Mouse (Mus musculus) frontal cortex, adult 2 months (tissue): ENCODE data around the gene Slc39a8. TPM values are rescaled to one million over a fixed set of nuclear protein-coding genes. Genes with fewer than 3 reads are reported as not detected.

Source experiments
- DNase-seq, 2 experiments: peaks; one replicate each; pipeline ENCODE4 v3.0.0; 2022; ENCODE audit warnings: low spot score in 1 of 2; ENCODE audit errors: extremely low spot score in 1 of 2
- polyA plus RNA-seq: library from polyadenylated mRNA; depleted of rRNA; stranded (reverse); fragments of >200 nt; gene quantifications from 2 replicates; pipeline ENCODE4 v1.2.3, GENCODE M21; 2012

The Slc39a8 gene
- polyA plus RNA-seq, 1 experiment, result 3.4 TPM

- no peak for DNase-seq
Observed at GRCm38 (mm10) chr3:135844835-135845234, 19.8 kb downstream of the Slc39a8 start.

GRCm38 (mm10) chr3:135845860-135846259, 20.8 kb downstream of the Slc39a8 start:
- DNase-seq, result no peak

- DNase-seq, result no peak
Observed at GRCm38 (mm10) chr3:135851607-135852006, 26.5 kb downstream of the Slc39a8 start.

- DNase-seq, result no peak
Observed at GRCm38 (mm10) chr3:135853604-135854297, 28.7 kb downstream of the Slc39a8 start.

- no peak for DNase-seq
Observed at GRCm38 (mm10) chr3:135854298-135854984, 29.4 kb downstream of the Slc39a8 start.

GRCm38 (mm10) chr3:135854985-135855340, 29.9 kb downstream of the Slc39a8 start:
- DNase-seq, result no peak

- no peak for DNase-seq
Observed at GRCm38 (mm10) chr3:135856303-135856702, 31.2 kb downstream of the Slc39a8 start.

- DNase-seq, result no peak
Observed at GRCm38 (mm10) chr3:135857134-135857533, 32.1 kb downstream of the Slc39a8 start.

GRCm38 (mm10) chr3:135859431-135859830, 34.4 kb downstream of the Slc39a8 start:
- peak; percentile 35 to 63 for DNase-seq

- DNase-seq, result peak; percentile 28 to 80
Observed at GRCm38 (mm10) chr3:135862804-135863203, 37.7 kb downstream of the Slc39a8 start.

- DNase-seq, result no peak
Observed at GRCm38 (mm10) chr3:135869041-135869440, 44.0 kb downstream of the Slc39a8 start.

- no peak for DNase-seq
Observed at GRCm38 (mm10) chr3:135872325-135872724, 47.2 kb downstream of the Slc39a8 start.

- no peak for DNase-seq
Observed at GRCm38 (mm10) chr3:135873596-135873995, 48.5 kb downstream of the Slc39a8 start.

GRCm38 (mm10) chr3:135878048-135878447, 53.0 kb downstream of the Slc39a8 start:
- DNase-seq, result no peak

- no peak for DNase-seq
Observed at GRCm38 (mm10) chr3:135885927-135886658, 61.0 kb downstream of the Slc39a8 start.

GRCm38 (mm10) chr3:135886659-135887027, 61.6 kb downstream of the Slc39a8 start:
- peak; percentile 80 to 97 for DNase-seq

GRCm38 (mm10) chr3:135887033-135887855, 62.2 kb downstream of the Slc39a8 start:
- DNase-seq, result no peak

GRCm38 (mm10) chr3:135887856-135888155, 62.7 kb downstream of the Slc39a8 start:
- no peak for DNase-seq

- DNase-seq, result no peak
Observed at GRCm38 (mm10) chr3:135889401-135889800, 64.3 kb downstream of the Slc39a8 start.

- no peak for DNase-seq
Observed at GRCm38 (mm10) chr3:135903366-135903765, 78.3 kb downstream of the Slc39a8 start.

- DNase-seq, result no peak
Observed at GRCm38 (mm10) chr3:135904881-135905280, 79.8 kb downstream of the Slc39a8 start.
